Comparison of ENCODE assay signal across 23 mouse cellular contexts in the genomic region with DNA sequence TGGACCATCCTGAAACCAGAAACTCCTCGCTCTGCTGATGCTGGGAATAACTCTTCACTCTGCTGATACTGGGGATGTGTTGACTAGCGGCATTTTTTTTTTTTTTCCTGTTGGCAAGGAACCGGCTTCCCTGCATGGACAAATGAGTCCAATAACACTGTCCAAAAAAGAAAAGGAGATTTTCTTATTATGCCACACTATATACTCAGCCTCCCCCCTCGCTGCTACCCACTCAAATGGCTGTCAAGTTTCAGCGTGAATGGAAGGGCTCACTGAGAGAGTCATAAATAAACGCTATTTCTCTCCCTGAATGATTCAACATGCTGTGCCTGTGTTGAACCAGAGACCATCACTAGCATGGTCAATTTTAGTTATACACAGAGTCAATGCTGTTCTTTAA.
"Had no signal": no experiment of that assay in that cellular context is flagged by ENCODE, and none has a peak within 500 bp of the region (broad histone marks: within the 10 kb centered on the region; RNA-seq: fewer than 3 reads in every experiment).

No protein-coding gene starts in this region.

- DNase-seq: kidney, adult 2 months; kidney, postnatal 25 days; layer of hippocampus, adult 9-11 months; left cerebral cortex, postnatal 4 days; lung, adult 18-20 months; lung, postnatal 10 days; lung, postnatal 36 days; thymus, postnatal 25 days had no signal

- H3K9ac ChIP-seq: limb, embryonic 12.5 days; limb, embryonic 15.5 days; liver, embryonic 14.5 days; lung, embryonic 15.5 days; midbrain, embryonic 13.5 days; neural tube, embryonic 12.5 days; neural tube, embryonic 15.5 days had no signal

- H3K27me3 ChIP-seq: limb, embryonic 12.5 days; limb, embryonic 15.5 days; lung, embryonic 15.5 days; midbrain, embryonic 13.5 days; neural tube, embryonic 12.5 days; neural tube, embryonic 15.5 days had no signal

- H3K9me3 ChIP-seq: limb, embryonic 15.5 days; lung, embryonic 15.5 days; midbrain, embryonic 10.5 days; midbrain, embryonic 13.5 days; neural tube, embryonic 12.5 days; neural tube, embryonic 15.5 days had no signal

- H3K4me2 ChIP-seq: limb, embryonic 12.5 days; limb, embryonic 15.5 days; liver, embryonic 11.5 days; lung, embryonic 15.5 days; midbrain, embryonic 13.5 days; neural tube, embryonic 12.5 days; neural tube, embryonic 15.5 days had no signal

- H3K4me1 ChIP-seq: limb, embryonic 12.5 days; limb, embryonic 15.5 days; lung, embryonic 15.5 days; midbrain, embryonic 10.5 days; midbrain, embryonic 13.5 days; neural tube, embryonic 12.5 days; neural tube, embryonic 15.5 days had no signal

- H3K36me3 ChIP-seq: limb, embryonic 12.5 days; limb, embryonic 15.5 days; lung, embryonic 15.5 days; midbrain, embryonic 10.5 days; midbrain, embryonic 13.5 days; neural tube, embryonic 12.5 days; neural tube, embryonic 15.5 days had no signal

- H3K27ac ChIP-seq: kidney, postnatal 0 days; layer of hippocampus, adult 2 months; left cerebral cortex, adult 2 months; limb, embryonic 12.5 days; limb, embryonic 15.5 days; liver, embryonic 14.5 days; lung, embryonic 15.5 days; midbrain, embryonic 10.5 days; midbrain, embryonic 13.5 days; neural tube, embryonic 12.5 days; neural tube, embryonic 15.5 days; stomach, postnatal 0 days had no signal

- ATAC-seq: intestine, postnatal 0 days; midbrain, embryonic 13.5 days had no signal

- H3K4me3 ChIP-seq: layer of hippocampus, adult 2 months; left cerebral cortex, adult 2 months; limb, embryonic 12.5 days; limb, embryonic 15.5 days; lung, embryonic 15.5 days; megakaryocyte, embryonic 14.5 days; midbrain, embryonic 10.5 days; midbrain, embryonic 13.5 days; neural tube, embryonic 12.5 days; neural tube, embryonic 15.5 days had no signal
